Mouse (Mus musculus) stomach, postnatal 0 days (tissue): Measurements from ENCODE around the gene Sema4g.

ENCODE experiments used
- CTCF ChIP-seq: IDR thresholded peaks from 2 replicates; pipeline ENCODE4 v1.5.1; 2016; ENCODE audit warnings: antibody characterized with exemption, low read depth, mild to moderate bottlenecking, moderate library complexity
- EP300 ChIP-seq: optimal IDR thresholded peaks from 2 replicates; pipeline ENCODE3; 2016; ENCODE audit warnings: antibody characterized with exemption

DNA sequence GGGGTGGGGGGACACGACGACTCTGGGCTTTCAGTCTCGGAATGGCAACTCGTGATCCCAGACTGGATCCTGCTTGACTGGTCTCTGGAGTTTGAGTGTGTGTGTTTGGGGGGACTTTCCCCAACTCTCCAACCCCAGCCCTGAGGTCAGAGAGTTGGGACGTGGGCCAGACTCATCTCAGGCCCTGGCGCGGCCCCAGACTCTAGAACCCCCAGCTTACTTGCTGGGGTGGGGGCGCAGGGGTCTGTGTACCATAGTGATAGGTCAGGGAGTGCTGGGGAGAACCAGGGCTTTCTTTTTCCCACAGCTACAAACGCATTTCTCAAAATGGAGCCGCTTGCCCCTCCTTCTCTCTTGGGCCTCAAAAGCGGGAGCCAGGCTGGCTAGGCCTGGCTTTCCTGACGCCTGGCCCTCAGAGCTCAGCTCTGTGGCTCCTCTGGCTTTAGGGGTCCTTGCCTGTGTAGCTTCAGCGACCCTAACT, 29.5 kb downstream of the Sema4g start:
- no peak for TF ChIP-seq CTCF
- no peak for TF ChIP-seq EP300
